Mouse (Mus musculus) heart, postnatal 0 days (tissue): Measurements from ENCODE around the gene Olfr996.
A peak's percentile ranks its signal among the peaks of the same experiment; 100 is the strongest.

Source experiments
- CTCF ChIP-seq: IDR thresholded peaks from 2 replicates; pipeline ENCODE4 v1.5.1; 2016; ENCODE audit warnings: antibody characterized with exemption, control low read depth, low read depth
- EP300 ChIP-seq: IDR thresholded peaks from 2 replicates; pipeline ENCODE4 v1.6.1; 2016; ENCODE audit warnings: antibody characterized with exemption, low read depth

- TF ChIP-seq CTCF (peak; percentile 83), EP300 (no peak)
These were observed 17.8 kb upstream of the Olfr996 start for GRCm38 (mm10) chr2:85561187-85561586.
